Mouse (Mus musculus) adrenal gland, postnatal 14 days (tissue): ENCODE measurements at regions not wholly inside any gene's neighbourhood (a gene's known extent, or its start where the extent isn't known, plus 50 kb on each side); places are given as distances from the start of the nearest gene placed in this dataset.

Experiments
- DNase-seq: peaks from one replicate; pipeline ENCODE4 v3.0.0; 2021; ENCODE audit warnings: mixed read lengths

- no peak for DNase-seq
Measured at GRCm38 (mm10) chr5:50820674-50821073, 746.9 kb downstream of the Ppargc1a start.

DNA sequence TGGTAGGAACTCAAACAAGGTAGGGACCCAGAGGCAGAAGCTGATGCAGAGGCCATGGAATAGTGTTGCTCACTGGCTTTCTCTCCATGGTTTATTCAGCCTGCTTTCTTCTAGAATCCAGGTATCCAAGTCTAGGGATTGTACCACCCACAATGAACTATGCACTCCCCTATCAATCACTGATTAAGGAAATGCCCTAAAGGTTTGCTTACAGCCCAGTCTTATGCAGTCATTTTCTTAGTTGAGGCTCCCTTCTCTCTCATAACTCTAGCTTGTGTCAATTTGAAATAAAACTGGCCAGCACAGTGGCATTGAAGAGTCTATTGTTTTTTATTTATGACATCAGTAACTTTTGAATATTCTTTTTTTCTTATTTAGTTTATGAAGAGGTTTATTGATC, 747.6 kb downstream of the Ppargc1a start:
- DNase-seq, result no peak

- DNase-seq, result no peak
Measured at GRCm38 (mm10) chr5:50795310-50795709, 736.5 kb upstream of the Adgra3 start.

GRCm38 (mm10) chr5:50794453-50795169, 735.8 kb upstream of the Adgra3 start:
- no peak for DNase-seq

GRCm38 (mm10) chr5:50793558-50793957, 734.8 kb upstream of the Adgra3 start:
- no peak for DNase-seq

GRCm38 (mm10) chr5:50785273-50785672, 726.5 kb upstream of the Adgra3 start:
- no peak for DNase-seq

DNA sequence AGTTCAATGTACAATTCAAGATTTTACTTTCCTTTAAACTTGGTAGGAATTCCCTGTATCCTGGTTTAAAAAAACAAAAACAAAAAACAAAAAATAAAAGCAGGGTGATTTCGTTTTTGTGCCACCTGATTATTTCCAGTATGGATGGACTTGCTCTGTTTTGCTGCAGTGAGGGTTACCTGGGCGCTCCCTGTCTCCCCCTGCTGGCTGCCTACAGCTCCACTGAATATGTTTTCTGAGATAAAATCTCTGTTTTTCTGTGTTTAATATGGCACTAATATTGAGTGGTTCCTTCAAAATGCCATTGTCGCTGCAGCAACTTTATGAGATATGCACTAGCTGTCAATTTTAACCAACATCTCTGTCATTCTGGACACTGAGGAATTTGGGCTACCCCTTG, 720.3 kb upstream of the Adgra3 start:
- DNase-seq, result peak; percentile 18

DNA sequence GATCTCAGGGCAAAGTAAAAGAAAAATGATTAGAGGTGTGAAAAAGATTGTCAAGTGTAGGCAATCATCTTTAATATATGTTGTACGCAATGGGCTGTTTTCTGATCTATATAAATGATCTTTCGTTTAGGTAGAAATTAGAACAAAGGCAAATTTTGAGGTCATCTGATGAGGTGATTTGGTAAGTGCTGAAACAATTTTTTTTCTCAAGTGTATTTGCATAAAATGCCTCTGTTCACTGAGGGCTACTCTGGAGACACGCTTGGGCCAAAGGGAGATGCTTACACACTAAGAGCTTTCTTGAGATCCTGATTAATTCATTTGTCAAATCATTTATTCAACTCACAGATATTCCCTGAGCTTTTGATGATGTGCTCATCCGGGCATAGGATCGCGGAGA, 719.4 kb upstream of the Adgra3 start:
- DNase-seq, result no peak

DNA sequence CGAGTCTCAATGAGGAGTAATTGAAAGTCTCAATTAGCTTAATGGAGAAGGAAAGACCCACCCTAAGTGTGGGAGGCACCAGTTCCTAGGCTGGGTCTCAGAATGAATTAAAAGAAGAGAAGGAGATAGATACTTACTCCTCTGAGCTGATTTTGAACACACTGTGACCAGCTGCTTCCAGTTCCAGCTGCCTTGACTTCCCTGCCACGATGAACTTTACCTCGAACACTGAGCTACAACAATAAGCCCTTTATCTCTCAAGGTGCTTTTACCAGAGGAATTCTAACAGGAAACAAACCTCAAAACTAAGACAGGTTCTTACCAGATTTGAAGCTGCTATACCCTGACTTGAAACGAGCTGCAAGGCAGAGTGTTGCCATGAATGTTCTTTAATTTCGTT, 703.5 kb upstream of the Adgra3 start:
- no peak for DNase-seq

GRCm38 (mm10) chr5:50760386-50760785, 701.6 kb upstream of the Adgra3 start:
- no peak for DNase-seq

DNA sequence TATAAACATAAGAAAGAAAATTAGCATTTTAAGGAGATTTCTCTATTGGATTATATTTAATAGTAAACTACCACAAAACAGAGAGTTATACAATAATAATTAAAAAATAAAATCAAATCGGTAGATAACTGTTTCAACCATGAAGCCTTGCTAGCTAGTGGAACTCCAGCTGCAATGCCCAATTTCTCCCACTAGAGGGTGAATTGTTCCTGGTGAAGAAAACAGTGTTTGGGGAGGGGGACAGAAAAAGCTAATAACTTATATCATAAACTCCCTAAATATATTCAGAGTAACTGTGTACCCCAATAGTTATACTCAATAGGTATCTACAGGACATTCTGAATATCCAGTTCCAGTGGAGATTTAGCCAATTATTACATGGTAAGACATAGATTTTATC, 694.0 kb upstream of the Adgra3 start:
- peak; percentile 19 for DNase-seq

- DNase-seq, result no peak
Measured at GRCm38 (mm10) chr5:50751358-50751757, 692.6 kb upstream of the Adgra3 start.

DNA sequence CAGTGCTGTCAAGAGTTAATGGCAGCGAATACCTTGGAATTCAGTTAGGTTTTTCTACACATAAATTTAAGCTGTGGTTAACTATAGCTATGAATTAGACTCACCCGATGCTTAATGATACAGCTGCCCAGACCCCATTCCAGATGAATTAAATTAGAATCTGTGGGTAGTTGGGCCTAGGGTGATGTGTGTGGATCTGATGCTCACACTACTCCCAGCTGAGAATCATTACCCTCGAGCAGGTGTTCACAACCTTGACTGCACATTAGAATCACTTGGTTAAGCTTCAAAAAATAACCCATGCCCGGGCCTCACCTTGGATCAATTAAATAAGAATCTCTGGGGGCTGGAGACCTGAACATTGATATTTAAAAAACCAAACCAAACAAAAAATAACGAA, 684.2 kb upstream of the Adgra3 start:
- DNase-seq, result no peak

- DNase-seq, result no peak
Measured at GRCm38 (mm10) chr5:50733711-50734110, 674.9 kb upstream of the Adgra3 start.

DNA sequence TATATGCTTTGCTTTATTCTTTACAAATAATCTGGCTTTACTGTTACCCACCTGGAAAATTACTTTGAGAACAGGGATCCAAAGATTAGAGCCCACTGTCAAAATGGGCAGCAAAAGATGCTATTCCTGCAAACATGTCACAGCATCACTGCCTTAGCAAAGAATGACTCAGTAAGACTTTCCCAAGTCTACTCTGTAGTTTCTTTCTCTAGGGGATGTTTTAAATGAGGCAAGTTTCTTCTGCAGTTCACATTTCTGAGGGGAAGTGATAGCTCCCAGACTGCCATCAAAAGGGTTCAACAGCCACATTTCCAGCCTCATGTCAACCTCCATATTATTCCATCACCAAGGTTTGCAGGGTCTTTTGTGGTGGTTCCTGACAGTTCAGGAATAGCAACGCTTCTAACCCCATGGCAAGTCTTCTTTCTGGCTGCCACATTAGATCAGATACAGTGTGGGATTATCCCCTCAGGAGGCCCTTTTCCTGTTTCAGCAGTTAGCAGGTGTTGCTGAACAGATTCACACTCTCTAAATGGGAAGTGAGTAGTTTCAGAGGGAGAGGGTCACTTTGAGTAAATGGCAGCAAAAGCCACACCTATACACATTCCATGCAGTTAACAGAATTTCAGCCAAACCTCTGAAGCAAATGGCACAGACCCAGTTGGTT, 669.7 kb upstream of the Adgra3 start:
- no peak for DNase-seq

- no peak for DNase-seq
Measured at GRCm38 (mm10) chr5:50706945-50707663, 648.3 kb upstream of the Adgra3 start.

DNA sequence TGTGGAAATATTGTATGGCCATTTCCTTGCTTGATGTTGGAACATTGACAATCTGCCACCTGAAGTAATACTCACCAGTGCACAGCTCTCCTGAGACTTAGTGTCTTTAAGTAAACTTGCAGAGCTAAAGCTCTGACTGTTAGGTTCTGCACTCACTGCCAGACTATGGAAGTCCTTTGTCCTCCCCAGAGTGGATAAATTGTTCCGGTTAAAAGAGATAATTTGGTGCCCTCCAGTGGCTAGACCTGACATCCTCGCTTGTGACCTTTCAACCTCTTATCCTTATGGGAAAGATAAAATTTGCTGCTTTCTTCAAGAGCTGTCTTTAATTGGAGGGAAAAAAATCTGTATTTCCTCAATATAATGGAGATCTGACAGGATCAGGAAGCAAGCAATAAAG, 639.3 kb upstream of the Adgra3 start:
- DNase-seq, result no peak

- DNase-seq, result no peak
Measured at GRCm38 (mm10) chr5:50697588-50697987, 638.8 kb upstream of the Adgra3 start.

GRCm38 (mm10) chr5:50688362-50688761, 629.6 kb upstream of the Adgra3 start:
- no peak for DNase-seq

- DNase-seq, result no peak
Measured at GRCm38 (mm10) chr5:50683966-50684365, 625.2 kb upstream of the Adgra3 start.

DNA sequence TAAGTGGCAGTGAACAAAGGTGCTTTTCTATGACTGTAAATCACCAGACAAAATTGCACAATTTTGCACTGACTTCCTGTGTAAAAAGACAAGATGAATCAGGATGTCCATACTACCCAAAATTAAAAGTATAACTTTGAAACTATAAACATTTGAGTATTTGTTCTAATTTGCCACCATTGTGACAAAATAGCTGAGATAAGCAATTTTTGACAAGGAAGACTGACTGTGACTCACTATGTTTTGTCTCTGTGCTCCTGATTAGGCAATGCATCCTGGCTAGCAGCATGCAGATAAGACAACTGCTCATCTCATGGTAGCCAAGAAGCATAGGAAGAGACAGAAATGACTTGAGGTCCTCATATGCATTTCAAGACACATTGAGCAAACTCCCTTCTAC, 577.7 kb upstream of the Adgra3 start:
- DNase-seq, result no peak

- no peak for DNase-seq
Measured at GRCm38 (mm10) chr5:50626648-50627047, 567.8 kb upstream of the Adgra3 start.

DNA sequence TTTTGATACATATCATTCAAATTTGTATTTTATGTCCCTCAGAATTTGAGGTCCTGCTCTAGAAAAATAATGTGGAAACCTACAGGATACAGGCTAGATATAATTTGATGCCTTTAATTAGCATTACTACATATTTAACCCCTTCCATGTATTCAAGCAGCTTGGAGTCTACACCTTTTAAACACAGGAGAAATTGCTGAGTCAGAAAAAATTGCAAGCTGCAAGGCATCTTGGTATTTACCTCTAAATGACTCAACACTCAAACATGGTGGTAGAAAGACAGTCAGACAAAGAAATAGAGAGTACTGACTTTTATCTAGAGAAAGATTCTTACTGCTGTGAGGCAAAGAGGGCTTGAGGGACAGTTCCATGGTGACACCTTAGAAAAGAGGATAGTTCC, 565.4 kb upstream of the Adgra3 start:
- no peak for DNase-seq
